Mouse (Mus musculus) embryonic facial prominence, embryonic 12.5 days (tissue): ENCODE measurements around the gene 4930503B20Rik. TPM values are rescaled to one million over a fixed set of nuclear protein-coding genes. Genes with fewer than 3 reads are reported as not detected.

Experiments used
- ATAC-seq: fragments of 200-750 bp; cut with Nextera tagmentation; 2 replicates; pipeline ENCODE4 v1.8.0; 2017; ENCODE audit not compliant: insufficient number of reproducible peaks, insufficient read depth, low FRiP score, low TSS enrichment
- H3K27ac ChIP-seq: fragments of 300-500 bp; sonication (generic); 2 replicates; pipeline ENCODE4 v1.5.1; 2016; ENCODE audit warnings: mild to moderate bottlenecking
- H3K27me3 ChIP-seq: fragments of 300-500 bp; sonication (generic); 2 replicates; pipeline ENCODE4 v1.6.1; 2016; ENCODE audit warnings: mild to moderate bottlenecking, moderate library complexity
- H3K36me3 ChIP-seq: fragments of 300-500 bp; sonication (generic); 2 replicates; pipeline ENCODE4 v1.6.1; 2016; ENCODE audit warnings: mild to moderate bottlenecking
- H3K4me1 ChIP-seq: fragments of 300-500 bp; sonication (generic); 2 replicates; pipeline ENCODE4 v1.6.1; 2016
- H3K4me2 ChIP-seq: fragments of 300-500 bp; sonication (generic); replicated peaks from 2 replicates; pipeline ENCODE4 v1.6.1; 2016; ENCODE audit warnings: mild to moderate bottlenecking, moderate library complexity
- H3K4me3 ChIP-seq: fragments of 300-500 bp; sonication (generic); 2 replicates; pipeline ENCODE4 v1.5.1; 2016; ENCODE audit warnings: mild to moderate bottlenecking
- H3K9ac ChIP-seq: fragments of 300-500 bp; sonication (generic); 2 replicates; pipeline ENCODE4 v1.6.1; 2016; ENCODE audit warnings: mild to moderate bottlenecking, moderate library complexity
- H3K9me3 ChIP-seq: fragments of 300-500 bp; sonication (generic); 2 replicates; pipeline ENCODE4 v1.6.1; 2016; ENCODE audit warnings: mild to moderate bottlenecking, moderate library complexity
- WGBS: fragments of 180-500 bp; shearing (Covaris S2); methylation state at CpG from one replicate; pipeline ENCODE4 v1.1.7; 2016; 5-methylcytosine and 5-hydroxymethylcytosine counted together
- polyA plus RNA-seq: library from polyadenylated mRNA; unstranded; fragments of >200 nt; fragmentation: Nextera tagmentation; extraction: Ambion mirVana; gene quantifications from 2 replicates; pipeline ENCODE4 v1.2.1, GENCODE M21; 2016

Gene 4930503B20Rik
- polyA plus RNA-seq, 1 experiment from 2014 or later: not detected

- ATAC-seq: no peak
- no peak overlapping the region for H3K27ac ChIP-seq
- no peak overlapping the region for H3K4me2 ChIP-seq
- no peaks in the 10 kb centered on the region for H3K36me3 ChIP-seq
- no peaks in the 10 kb centered on the region for H3K9me3 ChIP-seq
- WGBS: 92% methylated on average over 6 of the region's 6 CpGs
- no peak overlapping the region for H3K9ac ChIP-seq
- H3K4me3 ChIP-seq: no peak overlapping the region
- no peaks in the 10 kb centered on the region for H3K4me1 ChIP-seq
- H3K27me3 ChIP-seq: no peaks in the 10 kb centered on the region
Measured at GRCm38 (mm10) chr3:146595440-146595839, 55.7 kb downstream of the 4930503B20Rik start.

Other genes starting within 250 kb of the 4930503B20Rik start
- gene Ssx2ip, start 246.7 kb downstream of the 4930503B20Rik start, polyA plus RNA-seq: 26.6 and 29.8 TPM in 2 replicates
- 7.7 and 10.6 TPM in 2 replicates for gene Ctbs, start 201.5 kb downstream of the 4930503B20Rik start, polyA plus RNA-seq
- 9.2 and 10.4 TPM in 2 replicates for gene Spata1, start 151.6 kb downstream of the 4930503B20Rik start, polyA plus RNA-seq
- 959 and 960 TPM in 2 replicates for gene Gng5, start 151.5 kb downstream of the 4930503B20Rik start, polyA plus RNA-seq
- 55.4 and 59.7 TPM in 2 replicates for gene Rpf1, start 129.9 kb downstream of the 4930503B20Rik start, polyA plus RNA-seq
- gene Uox, start 80.9 kb downstream of the 4930503B20Rik start, polyA plus RNA-seq: not detected in 2 replicates
- not detected in 2 replicates for gene Dnase2b, start 35.7 kb downstream of the 4930503B20Rik start, polyA plus RNA-seq
- 1.3 and 1.9 TPM in 2 replicates for gene Samd13, start 34.3 kb upstream of the 4930503B20Rik start, polyA plus RNA-seq
- 89.5 and 91.9 TPM in 2 replicates for gene Prkacb, start 161.7 kb upstream of the 4930503B20Rik start, polyA plus RNA-seq
- 5.4 and 7.6 TPM in 2 replicates for gene Ttll7, start 201.1 kb upstream of the 4930503B20Rik start, polyA plus RNA-seq